Mouse (Mus musculus) T-helper 17 cell (primary cell): ENCODE results near the gene Dner.
"Not testable (repeated sequence)": the region's sequence is repeated elsewhere in the genome, so short reads cannot be mapped to it uniquely, and the experiment has no call there.

Experiments
- in situ Hi-C, 2 experiments: fragments of 300-600 bp; cut with MboI, MseI; formaldehyde crosslinking; loops; 1 replicate in 1 of 2; 2 replicates in 1 of 2; pipeline ENCODE4 v1.15.1; 2025; ENCODE audit warnings: high pct_unique_total_duplicates in 2 of 2

Gene Dner

GRCm38 (mm10) chr1:84347796-84348476 lies 348.1 kb downstream of the Dner start:
- in situ Hi-C loops = no loop called here

GRCm38 (mm10) chr1:84332797-84333196 lies 363.2 kb downstream of the Dner start:
- in situ Hi-C loops = not testable (repeated sequence)

- in situ Hi-C loops = not testable (repeated sequence)
These were observed 364.2 kb downstream of the Dner start for GRCm38 (mm10) chr1:84331861-84332260.

- in situ Hi-C loops = no loop called here
These were observed 370.7 kb downstream of the Dner start for GRCm38 (mm10) chr1:84325309-84325708.

GRCm38 (mm10) chr1:84321327-84321726 lies 374.7 kb downstream of the Dner start:
- in situ Hi-C loops = no loop called here
